Mouse (Mus musculus) liver (tissue): ENCODE data around the gene Tnxb.

Source experiments
- DNase-seq: peaks from one replicate; pipeline ENCODE4 v3.0.0-alpha.2; 2020; ENCODE audit warnings: mixed read lengths

Gene Tnxb

DNA sequence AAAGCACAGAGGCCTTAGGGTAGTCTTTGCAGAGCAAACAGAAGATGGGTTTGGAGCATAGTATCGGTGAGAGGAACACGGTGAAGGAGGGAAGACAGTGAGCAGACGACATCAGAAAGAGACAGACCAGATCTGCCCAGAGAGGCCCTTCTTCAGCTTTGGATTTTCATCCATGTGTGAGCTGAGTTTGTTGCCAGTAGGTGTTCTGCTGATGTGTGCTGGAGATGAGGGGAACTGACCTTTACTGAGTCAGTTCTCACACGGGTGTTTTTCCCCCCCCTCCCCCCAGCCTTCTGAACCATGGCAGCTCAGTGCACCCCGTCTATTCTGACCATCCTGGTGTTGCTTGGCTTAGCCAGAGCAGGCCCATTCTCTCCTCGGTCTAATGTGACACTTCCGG lies at the start of gene Tnxb:
Gene Tnxb, plus strand, starts transcription at position 301 of the 400 bp plus-strand sequence.
- DNase-seq, result no peak

DNA sequence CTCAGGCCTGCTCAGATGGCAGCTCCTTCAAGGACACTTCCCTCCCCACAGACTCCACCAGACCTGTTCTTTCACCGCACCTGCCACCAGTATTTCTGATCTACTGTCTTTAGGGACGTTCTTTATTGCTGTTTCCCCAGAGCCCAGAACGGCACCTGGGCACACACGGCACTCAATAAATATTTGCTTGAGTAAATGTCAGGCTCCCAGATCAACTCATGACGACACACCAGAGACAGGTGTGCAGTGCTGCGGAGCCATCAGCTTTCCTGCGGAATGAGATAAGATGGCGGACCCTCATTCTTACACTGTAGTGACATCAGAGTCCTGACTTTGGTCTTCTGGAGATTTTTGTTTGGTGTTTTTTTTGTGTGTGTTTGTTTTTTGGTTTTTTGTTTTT lies 49.3 kb upstream of the Tnxb start:
- DNase-seq, result no peak

DNA sequence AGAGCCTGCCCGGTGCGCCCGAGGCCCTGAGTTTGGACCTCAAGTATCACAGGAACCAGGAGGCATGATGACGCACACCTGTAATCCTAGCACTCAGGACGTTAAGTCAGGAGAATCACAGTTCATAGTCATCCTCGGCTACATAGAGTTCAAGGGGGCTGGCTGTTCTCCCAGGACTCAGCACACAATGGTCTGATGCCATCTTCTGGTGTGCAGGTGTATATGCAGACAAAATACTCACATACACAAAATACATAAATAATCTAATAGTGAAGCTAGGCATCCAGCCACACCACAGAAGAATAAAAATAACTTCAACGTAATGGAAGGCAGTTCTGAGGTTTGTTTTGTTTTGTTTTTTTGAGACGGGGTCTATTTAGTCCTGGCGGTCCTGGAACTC lies 47.2 kb upstream of the Tnxb start:
- DNase-seq, result no peak

GRCm38 (mm10) chr17:34624981-34625380 lies 45.4 kb upstream of the Tnxb start:
- DNase-seq, result no peak

DNA sequence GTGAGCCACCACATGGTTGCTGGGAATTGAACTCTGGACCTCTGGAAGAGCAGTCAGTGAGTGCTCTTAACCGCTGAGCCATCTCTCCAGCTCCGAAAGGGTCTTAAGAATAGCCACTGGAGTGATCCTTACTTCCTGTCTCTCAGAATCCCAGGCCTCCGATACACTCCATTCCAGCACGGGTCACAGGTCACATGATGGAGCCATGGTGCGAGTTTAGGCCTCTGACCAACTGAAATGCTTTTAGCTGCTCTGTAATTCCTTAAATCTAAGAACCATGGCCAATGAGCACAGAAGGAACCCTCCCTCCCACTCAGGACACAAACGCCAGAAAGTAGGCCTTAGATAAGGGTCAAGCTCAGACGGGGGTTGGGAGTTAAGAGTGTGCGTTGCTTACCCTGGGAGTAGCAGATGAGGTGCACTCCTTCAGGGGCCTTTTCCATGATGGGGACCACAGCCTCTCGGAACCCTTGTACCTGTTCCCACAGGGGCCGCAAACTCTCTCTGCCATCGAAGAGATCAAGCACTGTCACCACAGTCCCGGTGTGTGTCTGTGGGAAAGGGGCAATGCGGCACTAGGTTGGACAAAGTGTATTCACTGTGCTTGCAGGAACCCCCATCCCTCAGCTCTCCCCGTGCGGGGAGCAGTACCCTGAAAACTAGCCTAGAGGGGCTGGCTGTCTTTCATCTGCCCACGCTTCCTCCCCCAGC lies 44.1 kb upstream of the Tnxb start:
- no peak for DNase-seq

DNA sequence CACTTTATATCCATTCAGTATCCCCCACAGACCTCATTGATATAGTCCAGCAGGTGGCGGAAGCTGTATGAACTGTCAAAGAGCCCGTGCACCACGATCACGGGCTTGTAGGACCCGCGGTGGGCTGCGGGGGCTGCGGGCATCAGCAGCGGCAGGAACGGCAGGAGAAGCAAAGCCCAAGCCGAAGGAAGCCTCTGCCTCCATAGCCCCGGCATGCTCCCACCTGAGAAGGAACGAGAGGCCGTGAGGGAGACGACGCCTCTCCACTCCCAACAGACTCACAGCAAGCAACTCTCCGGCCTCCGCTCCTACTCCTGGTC lies 43.6 kb upstream of the Tnxb start:
- peak; percentile 26 for DNase-seq

GRCm38 (mm10) chr17:34627093-34627942 lies 43.0 kb upstream of the Tnxb start:
- peak; percentile 83 for DNase-seq

GRCm38 (mm10) chr17:34627943-34628643 lies 42.2 kb upstream of the Tnxb start, which contains the start of gene Ppt2:
Gene Ppt2, minus strand, starts transcription at chr17:34628510.
- peak; percentile 34 for DNase-seq

DNA sequence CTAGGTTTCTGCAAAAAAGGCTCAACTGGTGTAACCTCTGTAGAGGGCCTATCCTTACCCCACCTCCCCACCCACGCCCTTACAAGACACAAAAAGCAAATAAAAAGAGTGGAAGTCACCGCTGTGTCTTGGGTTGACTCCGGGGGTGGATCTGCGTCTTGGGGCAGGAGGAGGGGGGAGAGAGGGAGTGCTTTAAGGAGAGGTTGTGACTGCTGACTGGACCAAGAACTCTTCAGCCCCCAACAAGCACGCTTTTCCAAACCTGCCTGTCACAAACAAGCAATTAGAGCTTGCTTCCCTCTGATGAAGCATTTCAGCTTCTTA lies 41.7 kb upstream of the Tnxb start:
- DNase-seq, result no peak

- no peak for DNase-seq
These were observed 41.0 kb upstream of the Tnxb start, which contains the start of gene Prrt1 for GRCm38 (mm10) chr17:34629221-34629751. Gene Prrt1, plus strand, starts transcription at chr17:34629533.

GRCm38 (mm10) chr17:34629796-34630603 lies 40.3 kb upstream of the Tnxb start:
- no peak for DNase-seq

- DNase-seq, result no peak
These were observed 39.5 kb upstream of the Tnxb start for GRCm38 (mm10) chr17:34630761-34631301.

- no peak for DNase-seq
These were observed 38.7 kb upstream of the Tnxb start for GRCm38 (mm10) chr17:34631647-34632046.

DNA sequence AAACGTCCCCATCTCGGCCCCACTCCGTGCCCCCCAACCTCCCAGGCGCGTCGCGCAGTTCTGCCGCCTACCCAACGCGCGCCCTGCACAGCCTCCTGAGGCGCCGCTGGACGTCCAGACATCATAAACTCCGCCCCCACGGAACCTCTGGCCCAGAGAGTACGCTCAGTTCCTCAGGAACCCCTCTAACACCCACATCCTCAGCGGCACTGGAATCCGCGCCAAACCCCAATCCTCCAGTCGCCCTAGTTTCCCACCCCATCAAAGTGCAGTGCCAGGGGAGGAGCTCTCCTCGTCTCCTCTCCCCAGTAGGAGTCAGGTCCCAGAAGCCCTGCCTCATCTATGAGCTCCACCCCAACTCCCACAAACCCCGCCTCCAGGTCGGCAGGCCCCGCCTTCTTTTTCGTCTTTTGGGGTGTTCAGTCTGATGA lies 38.1 kb upstream of the Tnxb start:
- peak; percentile 70 for DNase-seq

DNA sequence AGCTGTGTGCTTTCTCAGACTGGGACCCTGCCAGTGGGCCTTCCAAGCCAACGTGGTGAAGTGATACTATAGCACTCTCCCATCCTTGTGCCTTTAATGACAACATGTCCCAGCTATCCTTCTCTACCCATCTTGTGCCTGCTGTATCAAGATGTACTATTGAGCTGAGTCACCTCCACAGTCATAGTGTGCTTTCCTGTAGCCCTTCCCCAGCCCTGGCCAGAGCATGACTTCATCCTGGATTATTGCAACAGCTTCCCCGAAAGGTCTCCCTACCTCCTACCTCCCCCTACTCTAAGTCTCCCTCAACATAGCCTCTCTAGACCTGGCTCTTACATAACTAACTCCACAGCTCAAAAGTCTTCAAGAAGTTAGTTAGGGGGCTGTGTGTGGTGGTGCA lies 34.7 kb upstream of the Tnxb start:
- DNase-seq, result no peak

DNA sequence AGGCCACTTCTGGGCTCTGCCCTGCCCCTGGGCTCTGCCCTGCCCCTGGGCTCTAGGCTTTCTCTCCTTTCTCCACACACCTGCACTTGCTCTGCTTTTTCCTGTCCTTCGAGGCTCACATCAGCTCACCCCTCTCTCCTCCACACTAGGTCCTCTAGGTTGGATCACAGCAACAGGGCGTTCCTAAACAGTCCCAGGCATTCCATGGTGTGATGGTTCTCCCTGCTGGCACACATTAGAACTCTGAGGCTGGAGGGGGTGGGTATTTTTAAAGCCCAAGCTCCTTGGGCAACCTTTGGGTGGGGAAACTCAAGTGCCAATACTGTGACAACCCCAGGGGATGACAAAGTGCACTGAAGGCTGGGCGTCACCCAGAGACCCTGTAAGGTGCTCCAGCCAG lies 32.9 kb upstream of the Tnxb start:
- DNase-seq, result no peak

DNA sequence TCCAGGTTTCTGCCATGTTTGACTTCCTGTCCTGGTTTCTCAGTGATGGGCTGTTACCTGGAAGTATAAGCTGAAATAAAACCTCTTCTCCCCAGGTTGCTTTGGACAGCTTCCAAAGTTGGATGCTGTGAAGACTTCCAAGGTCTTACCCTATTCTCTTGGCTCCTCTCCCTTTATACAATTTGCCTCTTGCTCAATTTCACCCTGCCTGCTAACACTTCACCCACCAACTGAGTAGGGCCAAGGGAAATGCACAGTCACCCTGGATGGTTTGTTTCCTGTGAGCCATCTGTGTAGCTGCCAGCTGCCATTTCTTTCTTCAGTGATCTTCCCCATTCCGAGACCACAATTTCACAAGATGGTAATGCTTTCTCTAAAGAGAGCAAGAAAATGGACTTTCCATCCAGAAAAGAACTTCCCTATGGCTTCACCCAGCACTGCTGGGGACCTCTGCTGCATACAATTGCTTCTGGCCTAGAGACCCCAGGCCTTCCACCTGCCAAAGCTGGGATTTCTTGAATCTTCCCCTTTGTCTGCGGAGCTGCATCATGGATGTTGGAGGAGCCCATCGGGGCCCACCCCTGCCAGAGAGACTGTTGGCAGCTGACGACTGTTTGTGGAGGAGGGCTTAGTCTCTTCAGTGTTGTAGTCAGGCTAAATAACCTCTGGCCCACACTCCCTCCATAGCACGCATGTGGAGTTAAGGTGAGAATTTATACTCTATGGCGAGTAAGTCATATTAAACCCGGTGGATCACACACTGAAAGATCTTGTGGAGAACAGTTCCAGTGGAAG lies 30.7 kb upstream of the Tnxb start:
- DNase-seq, result no peak

GRCm38 (mm10) chr17:34640778-34641601 lies 29.3 kb upstream of the Tnxb start:
- DNase-seq, result no peak

GRCm38 (mm10) chr17:34641945-34642344 lies 28.4 kb upstream of the Tnxb start:
- DNase-seq, result no peak

DNA sequence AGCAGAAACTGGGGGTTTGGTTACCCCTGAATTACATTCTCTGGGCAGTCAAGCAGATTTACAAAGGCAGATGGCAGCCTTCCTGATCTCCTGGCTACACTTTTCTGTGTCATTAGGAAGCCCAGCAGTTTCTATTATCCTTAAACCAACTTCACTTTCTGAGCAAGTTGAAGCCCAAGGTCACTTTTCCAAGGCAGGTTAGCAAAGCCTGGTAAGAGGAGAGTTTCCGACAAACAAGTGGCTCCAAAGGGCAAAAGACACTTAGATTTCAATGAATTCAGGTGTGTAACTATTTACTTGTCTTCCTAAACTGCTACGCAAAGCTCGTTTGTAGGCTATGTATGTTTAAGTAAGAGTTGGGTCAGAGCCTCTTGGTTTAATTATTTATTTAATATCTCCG lies 27.0 kb upstream of the Tnxb start:
- no peak for DNase-seq

GRCm38 (mm10) chr17:34643944-34644343 lies 26.4 kb upstream of the Tnxb start:
- no peak for DNase-seq
